Comparison of ENCODE assay signal across 6 mouse cellular contexts in genomic region chr10:70841179-70841578, GRCm38 (mm10).
DNase-seq lines count a peak whose midpoint lies in the region; TF ChIP-seq lines count a peak whose summit lies in the region.
"Not testable (repeated sequence)": the region's sequence is repeated elsewhere in the genome, so short reads cannot be mapped to it uniquely, and the experiment has no call there.

No protein-coding gene starts in this region.

- H3K9me3 ChIP-seq in E14TG2a.4 (ENCODE audit: low read length) (peaks cover 38% of the 10 kb centered on the region; the same call in 1 of the 2 replicates), ES-Bruce4 (replicated peaks; ENCODE audit: control insufficient read depth, insufficient read depth, low read length, poor library complexity, severe bottlenecking) (peaks cover 34% of the 10 kb centered on the region)
- not testable (repeated sequence) for H3K9me3 ChIP-seq in ES-E14 (ENCODE audit: control insufficient read depth, insufficient read depth, low read depth, low read length)

- H3K27me3 ChIP-seq in E14TG2a.4 (ENCODE audit: insufficient read depth, low read length); ES-Bruce4 (ENCODE audit: control insufficient read depth, insufficient read depth, low read length, poor library complexity, severe bottlenecking): not testable (repeated sequence)

- in situ Hi-C loops in ES-E14 (cut with MboI; ENCODE audit: low sequenced_read_pairs in 2 of 2, unreplicated experiment in 2 of 2) = not testable (repeated sequence)

- H3K9ac ChIP-seq in ES-Bruce4 (ENCODE audit: low read depth, poor library complexity, severe bottlenecking); ES-E14 (ENCODE audit: insufficient read depth, low read depth, low read length, poor library complexity, severe bottlenecking): not testable (repeated sequence)

- peaks cover 20% of the 10 kb centered on the region for H3K36me3 ChIP-seq in E14TG2a.4 (ENCODE audit: insufficient read depth, low read length)
- H3K36me3 ChIP-seq in ES-Bruce4 (ENCODE audit: control insufficient read depth, insufficient read depth, low read length, poor library complexity, severe bottlenecking); ES-E14 (ENCODE audit: control insufficient read depth, insufficient read depth, low read length, poor library complexity, severe bottlenecking): not testable (repeated sequence)

- H3K4me1 ChIP-seq in E14TG2a.4 (replicated peaks; ENCODE audit: low read depth, low read length) (peaks cover 45% of the 10 kb centered on the region), ES-E14 (ENCODE audit: control insufficient read depth in 2 of 2, insufficient read depth in 2 of 2, low read length in 2 of 2, poor library complexity in 1 of 2) (peaks cover 10% of the 10 kb centered on the region in 2 experiments)
- H3K4me1 ChIP-seq in ES-Bruce4 (ENCODE audit: control insufficient read depth, insufficient read depth, low read length) = not testable (repeated sequence)

- DNase-seq in ES-CJ7 (ENCODE audit: low read depth, low spot score) = peak; percentile 83
- not testable (repeated sequence) for DNase-seq in ES-E14 (ENCODE audit: low read depth, low spot score)
- DNase-seq in R1 (ENCODE audit: low read depth, low spot score) = peak; percentile 94
- peak; percentile 88 for DNase-seq in ZHBTc4 (ENCODE audit: low read depth, low spot score)

- peak; percentile 82; the same call in 1 of the 2 replicates for TF ChIP-seq EP300 in ES-Bruce4 (IDR thresholded peaks at IDR 0.05; ENCODE audit: insufficient read depth, low read depth, low read length)

- not testable (repeated sequence) for TF ChIP-seq POLR2A in ES-Bruce4 (IDR thresholded peaks at IDR 0.05; ENCODE audit: insufficient read depth, low read length)

- not testable (repeated sequence) for TF ChIP-seq CTCF in E14TG2a.4 (conservative IDR thresholded peaks at IDR 0.05; ENCODE audit: low read length); ES-Bruce4 (IDR thresholded peaks at IDR 0.05; ENCODE audit: low read depth, low read length)

- H3K27ac ChIP-seq in ES-Bruce4 (ENCODE audit: insufficient read depth, low read length) = not testable (repeated sequence)
- peak overlapping the region; percentile 99 for H3K27ac ChIP-seq in ES-E14 (ENCODE audit: insufficient read depth, low read depth, low read length, poor library complexity, severe bottlenecking)

- H3K4me3 ChIP-seq in E14TG2a.4 (replicated peaks; ENCODE audit: low read length) = peak overlapping the region; percentile 56; the same call in 1 of the 2 replicates
- H3K4me3 ChIP-seq in ES-Bruce4 (ENCODE audit: low read depth, low read length) = not testable (repeated sequence)
- peak overlapping the region in 1 of 2 experiments; percentile 12; a peak in 1 of 4 replicates for H3K4me3 ChIP-seq in ES-E14 (ENCODE audit: insufficient read depth in 1 of 2, low read depth in 1 of 2, low read length in 2 of 2, poor library complexity in 1 of 2, severe bottlenecking in 1 of 2)

TF ChIP-seq in ES-E14, 5 proteins besides CTCF, POLR2A, EP300 and RAD21:
- peak; percentile 65; the same call in 1 of the 2 replicates for TF ChIP-seq CHD2 (IDR thresholded peaks at IDR 0.05; ENCODE audit: low read depth, low read length)
